9 mouse cellular contexts compared by ENCODE assay signal in genomic region chr8:94696566-94696965, GRCm38 (mm10). TPM values are rescaled to one million over a fixed set of nuclear protein-coding genes. Genes with fewer than 3 reads are reported as not detected.
DNase-seq lines count a peak whose midpoint lies in the region; ATAC-seq and TF ChIP-seq lines count a peak whose summit lies in the region.
"Had no signal": no experiment of that assay in that cellular context is flagged by ENCODE, and none has a peak within 500 bp of the region (broad histone marks: within the 10 kb centered on the region; RNA-seq: fewer than 3 reads in every experiment).

No protein-coding gene starts in this region.

- WGBS in forebrain, embryonic 14.5 days = 54% methylated on average over 3 of the region's 3 CpGs
- WGBS in limb, embryonic 12.5 days = 51% methylated on average over 3 of the region's 3 CpGs
- WGBS in stomach, embryonic 15.5 days = 45% methylated on average over 3 of the region's 3 CpGs

- intact Hi-C loops in left cerebral cortex, adult 2 months (cut with DNase I) = loop anchor here (10.0 kb wide), 1 partner anchor 362 kb away; no protein-coding TSS in a partner anchor
- intact Hi-C loops in left cerebral cortex, postnatal 14 days (cut with DNase I) = loop anchor here (5.0 kb wide), 1 partner anchor 169 kb away; no protein-coding TSS in a partner anchor

- peaks cover 3% of the 10 kb centered on the region for H3K4me1 ChIP-seq in forebrain, embryonic 14.5 days (ENCODE audit: control insufficient read depth, insufficient read depth, low read length)
- peaks cover 9% of the 10 kb centered on the region for H3K4me1 ChIP-seq in limb, embryonic 12.5 days (replicated peaks)
- peaks cover 19% of the 10 kb centered on the region; the same call in 1 of the 2 replicates for H3K4me1 ChIP-seq in stomach, embryonic 15.5 days

- ATAC-seq in forebrain, embryonic 14.5 days = no peak
- ATAC-seq in limb, embryonic 12.5 days (ENCODE audit: insufficient number of reproducible peaks, insufficient read depth, low FRiP score, low TSS enrichment, low read depth) = no peak
- no peak for ATAC-seq in stomach, embryonic 15.5 days (ENCODE audit: insufficient read depth, low FRiP score, low read depth)

- no peak for TF ChIP-seq CTCF in left cerebral cortex, adult 2 months (IDR thresholded peaks at IDR 0.05)

- peak overlapping the region; percentile 67 for H3K4me2 ChIP-seq in forebrain, embryonic 14.5 days (ENCODE audit: low read length)
- H3K4me2 ChIP-seq in limb, embryonic 12.5 days = peak overlapping the region; percentile 77
- H3K4me2 ChIP-seq in stomach, embryonic 15.5 days = peak overlapping the region; percentile 92

- DNase-seq in left cerebral cortex, adult 2 months (ENCODE audit: extremely low spot score in 1 of 2, low spot score in 2 of 2) = no peak
- DNase-seq in left cerebral cortex, postnatal 14 days (ENCODE audit: low spot score in 2 of 2) = no peak
- DNase-seq in forebrain, embryonic 14.5 days (ENCODE audit: low spot score) = no peak
- no peak for DNase-seq in adrenal gland, adult 18-20 months (ENCODE audit: low spot score in 2 of 2)
- no peak for DNase-seq in urinary bladder, postnatal 10 days (ENCODE audit: low spot score)

- H3K9me3 ChIP-seq in forebrain, embryonic 14.5 days (replicated peaks; ENCODE audit: control insufficient read depth, low read length) = no peaks in the 10 kb centered on the region
- no peaks in the 10 kb centered on the region for H3K9me3 ChIP-seq in limb, embryonic 12.5 days
- H3K9me3 ChIP-seq in stomach, embryonic 15.5 days = no peaks in the 10 kb centered on the region

- peaks cover 44% of the 10 kb centered on the region for H3K27me3 ChIP-seq in forebrain, embryonic 14.5 days (replicated peaks; ENCODE audit: control insufficient read depth, insufficient read depth, low read length)
- peaks cover 73% of the 10 kb centered on the region for H3K27me3 ChIP-seq in limb, embryonic 12.5 days
- peaks cover 42% of the 10 kb centered on the region for H3K27me3 ChIP-seq in stomach, embryonic 15.5 days (replicated peaks)

- no peak overlapping the region for H3K27ac ChIP-seq in left cerebral cortex, adult 2 months
- H3K27ac ChIP-seq in forebrain, embryonic 14.5 days (ENCODE audit: low read depth, low read length) = no peak overlapping the region
- no peak overlapping the region for H3K27ac ChIP-seq in limb, embryonic 12.5 days
- no peak overlapping the region for H3K27ac ChIP-seq in stomach, embryonic 15.5 days

- H3K36me3 ChIP-seq in forebrain, embryonic 14.5 days (ENCODE audit: control insufficient read depth, insufficient read depth, low read length) = no peaks in the 10 kb centered on the region
- H3K36me3 ChIP-seq in limb, embryonic 12.5 days = no peaks in the 10 kb centered on the region
- no peaks in the 10 kb centered on the region for H3K36me3 ChIP-seq in stomach, embryonic 15.5 days

- peak overlapping the region; percentile 54; the same call in 1 of the 2 replicates for H3K4me3 ChIP-seq in left cerebral cortex, adult 2 months
- H3K4me3 ChIP-seq in forebrain, embryonic 14.5 days (ENCODE audit: low read depth, low read length) = peak overlapping the region; percentile 40; the same call in 1 of the 2 replicates
- no peak overlapping the region for H3K4me3 ChIP-seq in limb, embryonic 12.5 days (replicated peaks)
- H3K4me3 ChIP-seq in stomach, embryonic 15.5 days (replicated peaks) = peak overlapping the region; percentile 57; the same call in 1 of the 2 replicates

- no peak overlapping the region for H3K9ac ChIP-seq in forebrain, embryonic 14.5 days (ENCODE audit: low read length)
- no peak overlapping the region for H3K9ac ChIP-seq in limb, embryonic 12.5 days (replicated peaks)
- H3K9ac ChIP-seq in stomach, embryonic 15.5 days = no peak overlapping the region

RNA-seq across cellular contexts. Expression of gene Pllp, which starts 0.5 kb away (rescaled TPM):
- total RNA-seq in left cerebral cortex, adult 2 months (2021) = 10 to 100 TPM; 27.3 to 30.0 TPM
- 10 to 100 TPM; 32.1 to 44.9 TPM for total RNA-seq in left cerebral cortex, postnatal 14 days (2021)
- 0.71 and 1.2 TPM in 2 replicates for polyA plus RNA-seq in forebrain, embryonic 14.5 days (2014; fragmentation: Nextera tagmentation; extraction: Ambion mirVana)
- polyA plus RNA-seq in limb, embryonic 12.5 days (2016; fragmentation: Nextera tagmentation; extraction: Ambion mirVana) = 0.40 and 0.42 TPM in 2 replicates
- 71.7 and 79.4 TPM in 2 replicates for polyA plus RNA-seq in stomach, embryonic 15.5 days (2015; fragmentation: Nextera tagmentation; extraction: Ambion mirVana)
- under 1 TPM; 0.46 to 0.93 TPM for total RNA-seq in adrenal gland, adult 18-20 months (2021)

RNA-seq across cellular contexts. Expression of gene Arl2bp, which starts 30.2 kb away (rescaled TPM):
- total RNA-seq in left cerebral cortex, adult 2 months (2021) = 100 to 1,000 TPM; 147 TPM
- 100 to 1,000 TPM; 155 to 165 TPM for total RNA-seq in left cerebral cortex, postnatal 14 days (2021)
- 89.3 and 101 TPM in 2 replicates for polyA plus RNA-seq in forebrain, embryonic 14.5 days (2014; fragmentation: Nextera tagmentation; extraction: Ambion mirVana)
- polyA plus RNA-seq in limb, embryonic 12.5 days (2016; fragmentation: Nextera tagmentation; extraction: Ambion mirVana) = 172 and 173 TPM in 2 replicates
- 129 and 137 TPM in 2 replicates for polyA plus RNA-seq in stomach, embryonic 15.5 days (2015; fragmentation: Nextera tagmentation; extraction: Ambion mirVana)
- 10 to 100 TPM; 60.6 to 66.6 TPM for total RNA-seq in adrenal gland, adult 18-20 months (2021)

RNA-seq across cellular contexts. Expression of gene Ccl22, which starts 48.8 kb away (rescaled TPM):
- total RNA-seq in left cerebral cortex, adult 2 months (2021) = under 1 TPM in 1 of 2 experiments, not detected in 1; 0.14 TPM
- total RNA-seq in left cerebral cortex, postnatal 14 days (2021) = not detected
- not detected in 2 replicates for polyA plus RNA-seq in forebrain, embryonic 14.5 days (2014; fragmentation: Nextera tagmentation; extraction: Ambion mirVana)
- polyA plus RNA-seq in limb, embryonic 12.5 days (2016; fragmentation: Nextera tagmentation; extraction: Ambion mirVana) = not detected in 2 replicates
- polyA plus RNA-seq in stomach, embryonic 15.5 days (2015; fragmentation: Nextera tagmentation; extraction: Ambion mirVana) = not detected in 2 replicates
- total RNA-seq in adrenal gland, adult 18-20 months (2021) = under 1 TPM in 1 of 2 experiments, not detected in 1; 0.60 TPM
- total RNA-seq: adrenal gland, postnatal 36 days had no signal
- polyA plus RNA-seq: inflammation-experienced regulatory T-cells, adult 6 months had no signal

Comparison
In these comparisons a context has a peak if more than half of its experiments do, and no peak if none do; other contexts are left out.
1. RNA of gene Pllp, which starts 0.5 kb away (total RNA-seq): 32.1 to 44.9 TPM in left cerebral cortex, postnatal 14 days and 27.3 to 30.0 TPM in left cerebral cortex, adult 2 months; 0.46 to 0.93 TPM in adrenal gland, adult 18-20 months; every median in the first group is over 10 times any median in the second.
2. Peak in every context shown above with its lines, with median percentiles within 50 percentile points of each other: H3K4me2 ChIP-seq.